Mouse (Mus musculus): Measurements from ENCODE around the gene Stx4a.
"Not testable (repeated sequence)": the region's sequence is repeated elsewhere in the genome, so short reads cannot be mapped to it uniquely, and the experiment has no call there.

Stx4a gene

GRCm38 (mm10) chr7:127824176-127824871, at the start of gene Stx4a, which contains the start of gene Stx1b:
Gene Stx4a (plus strand): TSS chr7:127824294.
Gene Stx1b (minus strand): TSS chr7:127824549.
- DNase-seq (ENCODE audit: low read depth), result no peak

DNA sequence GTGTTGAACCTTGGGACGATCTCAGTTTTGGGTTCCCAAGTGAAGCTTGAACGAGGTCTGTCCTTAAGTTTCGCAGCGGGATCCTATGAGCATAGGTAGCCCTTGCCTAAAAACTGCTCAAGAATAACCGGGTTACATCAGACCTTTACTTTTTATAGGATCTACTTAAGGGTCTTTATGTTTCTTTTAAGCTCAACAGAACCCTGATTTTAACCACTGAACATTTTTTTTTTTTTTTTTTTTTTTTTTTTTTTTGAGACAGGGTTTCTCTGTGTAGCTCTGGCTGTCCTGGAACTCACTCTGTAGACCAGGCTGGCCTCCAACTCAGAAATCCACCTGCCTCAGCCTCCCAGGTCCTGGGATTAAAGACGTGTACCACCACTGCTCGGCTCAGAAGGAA, 48.3 kb upstream of the Stx4a start:
- not testable (repeated sequence) for DNase-seq (ENCODE audit: low read depth)

DNA sequence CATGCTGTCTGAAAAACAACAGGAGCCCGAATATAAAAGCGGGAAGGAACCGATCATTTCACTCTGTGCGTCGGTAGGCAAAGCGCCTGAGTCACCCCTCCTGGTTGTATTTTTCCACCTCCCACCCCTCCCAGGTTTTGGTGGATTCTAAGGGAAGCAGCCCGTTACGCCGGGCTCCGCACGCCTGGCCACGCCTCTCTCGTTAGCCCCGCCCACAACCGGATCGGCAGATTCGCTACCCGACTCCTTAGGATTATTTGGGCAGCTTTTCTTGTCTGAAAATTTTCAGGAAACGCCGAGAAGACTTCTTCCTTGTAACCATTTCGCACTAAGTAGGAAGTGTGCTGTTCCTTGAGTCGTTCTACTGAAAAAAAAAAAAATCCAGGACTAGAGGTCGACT, 47.7 kb upstream of the Stx4a start, which contains the start of gene Setd1a:
Gene Setd1a, plus strand, starts transcription at position 245 of the 400 bp plus-strand sequence.
- no peak for DNase-seq (ENCODE audit: low read depth)

DNA sequence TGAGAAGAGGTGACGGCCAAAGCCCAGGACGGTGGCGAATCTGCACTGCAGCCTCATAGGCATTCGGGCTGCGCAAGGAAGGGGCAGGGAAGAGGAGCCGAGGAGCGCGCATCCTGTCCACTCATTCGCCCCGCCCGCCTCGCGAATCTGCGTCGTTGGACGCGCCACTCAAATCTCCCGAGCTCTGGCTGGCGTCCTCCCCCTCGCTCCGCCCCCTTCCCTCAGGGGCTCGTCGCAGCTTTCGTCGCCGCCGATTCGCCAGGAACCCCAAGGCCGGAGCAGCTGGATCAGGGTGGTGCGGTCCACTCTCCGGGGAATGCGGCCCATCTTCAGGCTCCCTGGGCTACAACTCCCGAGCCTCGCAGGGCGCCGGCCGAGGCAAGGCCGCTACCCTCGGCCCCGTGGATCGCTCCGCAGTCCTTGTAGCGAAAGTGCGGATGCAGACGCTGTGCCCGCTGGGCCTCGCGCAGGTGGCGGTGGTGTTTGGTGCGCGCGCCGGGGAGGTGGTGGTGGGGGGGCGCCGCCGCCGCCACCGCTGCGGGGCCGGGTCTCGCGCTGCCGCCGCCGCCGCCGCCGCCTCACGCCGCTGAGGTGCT, 47.1 kb upstream of the Stx4a start:
- peak; percentile 98 for DNase-seq (ENCODE audit: low read depth)

GRCm38 (mm10) chr7:127777474-127778266, 46.4 kb upstream of the Stx4a start:
- DNase-seq (ENCODE audit: low read depth), result no peak

GRCm38 (mm10) chr7:127778350-127778749, 45.7 kb upstream of the Stx4a start:
- no peak for DNase-seq (ENCODE audit: low read depth)

DNA sequence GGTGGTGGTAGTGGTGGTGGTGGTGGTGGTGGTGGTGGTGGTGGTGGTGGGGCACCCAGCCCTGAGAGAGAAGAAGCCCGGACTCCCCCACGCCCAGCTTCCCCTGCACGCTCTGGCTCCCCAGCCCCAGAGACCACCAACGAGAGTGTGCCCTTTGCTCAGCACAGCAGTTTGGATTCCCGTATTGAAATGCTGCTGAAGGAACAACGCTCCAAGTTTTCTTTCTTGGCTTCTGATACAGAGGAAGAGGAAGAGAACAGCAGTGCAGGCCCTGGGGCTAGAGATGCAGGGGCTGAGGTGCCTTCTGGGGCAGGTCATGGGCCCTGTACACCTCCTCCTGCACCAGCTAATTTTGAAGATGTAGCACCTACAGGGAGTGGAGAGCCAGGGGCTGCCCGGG, 38.8 kb upstream of the Stx4a start, which contains the start of gene Gm49388:
Gene Gm49388, plus strand, starts transcription at position 301 of the 400 bp plus-strand sequence.
- DNase-seq (ENCODE audit: low read depth), result no peak

DNA sequence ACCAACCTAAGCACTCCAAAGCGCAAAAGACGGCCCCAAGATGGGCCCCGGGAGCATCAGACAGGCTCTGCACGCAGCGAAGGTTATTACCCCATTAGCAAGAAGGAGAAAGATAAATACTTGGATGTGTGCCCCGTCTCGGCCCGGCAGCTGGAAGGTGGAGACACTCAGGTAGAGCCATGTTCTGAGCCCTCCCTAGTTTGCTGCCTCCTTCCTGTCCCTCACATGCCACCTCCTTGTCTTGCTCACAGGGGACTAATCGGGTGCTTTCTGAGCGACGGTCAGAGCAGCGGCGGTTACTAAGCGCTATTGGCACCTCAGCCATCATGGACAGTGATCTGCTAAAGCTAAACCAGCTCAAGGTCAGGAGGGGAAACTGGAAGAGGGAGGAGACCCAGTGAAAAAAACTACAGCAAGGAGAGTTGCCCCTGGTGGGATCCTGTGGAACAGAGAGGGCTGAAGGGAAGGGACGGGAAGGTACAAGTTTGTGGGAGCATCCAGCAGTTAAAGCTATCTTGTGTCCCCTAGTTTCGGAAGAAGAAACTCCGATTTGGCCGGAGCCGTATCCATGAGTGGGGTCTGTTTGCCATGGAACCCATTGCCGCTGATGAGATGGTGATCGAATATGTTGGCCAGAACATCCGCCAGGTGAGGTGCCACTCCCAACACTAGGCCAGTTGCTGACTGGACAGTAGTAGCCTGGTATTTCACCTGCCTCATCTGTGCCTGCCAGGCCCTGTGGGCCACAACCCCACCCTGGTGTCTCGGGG, 26.8 kb upstream of the Stx4a start:
- DNase-seq (ENCODE audit: low read depth), result no peak

GRCm38 (mm10) chr7:127798591-127798990, 25.5 kb upstream of the Stx4a start:
- no peak for DNase-seq (ENCODE audit: low read depth)

DNA sequence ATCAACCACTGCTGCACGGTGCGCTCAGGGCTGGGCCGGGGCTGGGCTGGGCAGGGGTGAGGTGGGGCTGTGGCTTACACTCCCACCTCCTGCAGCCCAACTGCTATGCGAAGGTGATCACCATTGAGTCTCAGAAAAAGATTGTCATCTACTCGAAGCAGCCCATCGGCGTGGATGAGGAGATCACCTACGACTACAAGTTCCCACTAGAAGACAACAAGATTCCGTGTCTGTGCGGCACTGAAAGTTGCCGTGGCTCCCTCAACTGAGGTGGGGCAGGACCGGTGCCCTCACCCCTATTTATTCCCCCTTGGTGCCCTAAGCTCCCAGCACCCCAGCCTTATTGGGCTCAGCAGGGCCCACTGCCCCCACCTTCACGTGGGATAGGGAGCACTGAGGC, 24.9 kb upstream of the Stx4a start:
- DNase-seq (ENCODE audit: low read depth), result no peak

DNA sequence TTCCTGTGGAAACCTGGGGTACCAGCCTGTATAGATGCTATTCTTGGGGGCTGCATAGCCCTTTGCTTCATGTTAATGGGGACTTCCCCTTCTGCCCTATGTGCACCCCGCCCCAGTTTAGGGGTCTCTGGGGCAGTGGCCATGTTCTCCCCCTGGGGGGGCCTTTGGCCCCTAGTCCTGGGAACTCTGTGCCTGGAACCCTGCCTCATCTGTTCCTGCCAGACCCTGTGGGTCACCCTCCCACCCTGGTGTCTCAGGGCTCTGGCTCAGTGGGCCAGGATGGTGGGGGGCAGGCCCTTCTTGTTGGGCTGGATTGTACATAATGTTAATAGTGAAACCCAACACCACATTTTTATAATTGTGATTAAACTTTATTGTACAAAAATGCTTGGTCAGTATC, 24.4 kb upstream of the Stx4a start:
- no peak for DNase-seq (ENCODE audit: low read depth)

GRCm38 (mm10) chr7:127800435-127801009, 23.6 kb upstream of the Stx4a start, which contains the start of gene Hsd3b7:
Gene Hsd3b7 (plus strand): TSS chr7:127800604.
- DNase-seq (ENCODE audit: low read depth), result peak; percentile 83

- no peak for DNase-seq (ENCODE audit: low read depth)
These were observed 23.0 kb upstream of the Stx4a start for GRCm38 (mm10) chr7:127801010-127801621.

GRCm38 (mm10) chr7:127802313-127802712, 21.8 kb upstream of the Stx4a start:
- DNase-seq (ENCODE audit: low read depth), result no peak

DNA sequence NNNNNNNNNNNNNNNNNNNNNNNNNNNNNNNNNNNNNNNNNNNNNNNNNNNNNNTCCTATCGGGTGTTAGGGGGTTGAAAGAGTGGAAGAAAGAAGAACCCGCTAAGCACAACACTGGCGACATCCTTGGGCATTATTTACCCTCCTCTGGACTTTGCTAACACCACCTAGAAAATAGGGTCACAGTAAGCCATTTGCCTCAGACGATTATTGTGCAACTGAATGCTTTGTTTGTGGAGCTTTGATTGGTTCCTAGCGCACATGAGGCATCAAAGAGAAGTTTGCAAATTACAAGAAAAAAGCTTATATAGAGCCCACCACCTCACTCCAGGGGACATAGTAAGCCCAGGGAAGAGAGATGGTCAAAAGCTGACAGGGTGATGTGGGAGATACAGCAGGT, 15.3 kb upstream of the Stx4a start:
- DNase-seq (ENCODE audit: low read depth), result no peak

DNA sequence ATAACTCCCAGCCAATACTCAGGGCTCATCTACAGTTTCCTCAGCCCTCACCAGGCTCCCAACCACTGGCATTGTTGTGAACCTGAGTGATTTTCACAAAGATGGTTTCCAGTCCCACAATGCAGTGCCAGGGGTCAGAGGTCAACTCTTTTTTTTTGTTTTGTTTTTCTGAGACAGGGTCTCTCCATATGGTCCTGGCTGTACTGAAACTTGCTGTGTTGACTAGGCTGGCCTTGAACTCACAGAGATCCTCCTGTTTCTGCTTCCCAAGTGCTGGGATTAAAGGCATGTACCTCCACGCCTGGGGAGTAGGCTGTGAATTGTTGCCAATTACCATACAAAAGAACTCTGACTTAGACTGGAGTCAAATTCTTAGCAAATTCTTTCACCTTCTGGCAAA, 14.2 kb upstream of the Stx4a start:
- no peak for DNase-seq (ENCODE audit: low read depth)

- DNase-seq (ENCODE audit: low read depth), result no peak
These were observed 13.4 kb upstream of the Stx4a start for GRCm38 (mm10) chr7:127810650-127811049.

- no peak for DNase-seq (ENCODE audit: low read depth)
These were observed 12.9 kb upstream of the Stx4a start for GRCm38 (mm10) chr7:127811240-127811639.

DNA sequence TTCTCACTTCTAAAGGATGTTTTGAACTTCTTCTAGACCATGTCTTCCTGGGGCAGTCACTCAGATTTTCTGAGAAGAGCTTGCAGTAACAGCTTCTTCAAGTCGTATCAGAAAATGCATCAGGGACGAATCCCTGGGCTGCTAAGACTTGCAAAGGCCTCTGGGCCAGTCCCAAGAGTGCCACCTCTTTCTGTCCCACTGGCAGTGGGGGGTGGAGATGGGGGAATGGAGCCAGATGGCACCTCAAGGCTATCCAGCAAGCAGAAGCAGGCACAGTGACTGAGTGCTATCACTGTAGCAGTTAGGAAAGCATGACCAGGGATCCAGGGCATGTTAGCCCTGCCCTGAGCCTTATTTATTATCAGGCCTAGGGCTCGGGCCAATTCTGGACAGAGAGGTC, 11.8 kb upstream of the Stx4a start:
- no peak for DNase-seq (ENCODE audit: low read depth)

DNA sequence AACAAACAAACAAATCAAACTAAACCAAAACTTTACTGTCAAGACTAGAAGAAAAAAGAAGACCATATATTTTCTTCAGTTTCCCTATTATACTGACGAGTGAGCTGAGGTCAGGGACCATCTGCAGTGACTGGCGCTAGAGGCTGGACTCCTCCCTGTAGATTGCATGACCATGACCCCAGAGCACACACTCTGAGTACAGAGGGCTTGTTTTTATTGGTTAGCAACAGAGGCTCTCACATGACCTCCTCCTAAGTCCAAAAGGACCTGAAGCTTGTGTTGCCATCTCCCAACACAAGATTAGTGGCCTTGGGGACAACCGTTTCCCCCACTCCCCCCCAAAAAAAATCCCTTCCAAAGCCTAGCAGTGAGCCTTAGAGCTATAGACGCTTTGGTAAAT, 10.3 kb upstream of the Stx4a start:
- no peak for DNase-seq (ENCODE audit: low read depth)

GRCm38 (mm10) chr7:127814241-127814921, 9.7 kb upstream of the Stx4a start:
- DNase-seq (ENCODE audit: low read depth), result no peak

Measured in naive thymus-derived CD4-positive, alpha-beta T cell, adult 2 months (primary cell).